Mouse (Mus musculus) urinary bladder, postnatal 25 days (tissue): ENCODE data around the gene Ephb1.

Experiments
- DNase-seq: peaks from one replicate; pipeline ENCODE4 v3.0.0; 2022; ENCODE audit warnings: low spot score

Ephb1 gene

DNA sequence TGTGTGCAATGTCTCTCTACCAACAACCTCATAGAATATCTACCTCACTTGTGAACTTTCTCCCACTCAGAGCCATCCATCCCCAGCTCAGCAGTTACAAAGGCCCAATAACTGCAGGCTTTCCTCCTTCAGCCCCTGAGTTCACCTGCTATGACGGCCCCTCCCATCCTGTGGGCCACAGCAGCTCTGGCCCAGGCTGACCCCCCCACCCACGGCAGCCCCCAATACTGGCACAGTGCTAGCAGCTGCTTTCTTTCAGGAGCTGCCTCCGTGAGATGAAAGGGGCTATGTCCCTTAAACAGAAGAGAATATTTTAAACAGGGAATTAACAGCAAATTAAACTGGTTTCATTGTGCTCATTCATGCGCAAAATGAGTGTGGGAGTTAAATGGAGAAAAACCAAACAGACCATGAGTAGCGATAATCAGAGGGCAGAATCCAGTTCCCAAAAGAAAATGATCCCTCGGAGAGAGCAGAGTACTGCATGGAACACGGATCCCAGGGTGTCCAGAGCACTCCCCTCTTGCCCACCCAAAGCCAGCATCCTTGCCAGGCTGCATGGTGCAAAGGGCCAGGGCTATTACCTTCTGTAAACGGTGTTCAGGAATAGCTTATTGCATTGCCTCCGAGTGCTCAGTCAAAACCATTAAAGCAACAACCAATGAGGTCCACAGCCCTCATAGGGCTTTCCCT lies 105.2 kb downstream of the Ephb1 start:
- no peak for DNase-seq

DNA sequence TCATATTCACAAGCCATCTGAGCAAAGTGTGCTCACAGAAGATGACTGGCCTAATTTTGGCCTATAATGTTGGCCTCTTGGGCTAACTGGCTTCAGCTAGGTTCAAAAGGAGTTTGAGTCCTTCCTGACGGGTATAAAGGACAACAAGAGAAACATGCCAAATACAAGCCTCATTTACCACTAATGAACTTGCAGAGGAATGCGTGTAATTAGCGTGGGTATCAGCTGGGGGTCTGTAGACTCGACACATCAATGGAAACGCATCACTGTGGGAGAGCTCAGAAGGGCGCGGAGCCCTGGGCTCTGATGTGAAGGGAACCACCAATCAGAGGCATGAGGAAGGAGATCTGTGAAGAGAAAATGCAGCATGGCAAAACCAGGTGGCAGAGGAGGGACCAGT lies 108.9 kb downstream of the Ephb1 start:
- no peak for DNase-seq

DNA sequence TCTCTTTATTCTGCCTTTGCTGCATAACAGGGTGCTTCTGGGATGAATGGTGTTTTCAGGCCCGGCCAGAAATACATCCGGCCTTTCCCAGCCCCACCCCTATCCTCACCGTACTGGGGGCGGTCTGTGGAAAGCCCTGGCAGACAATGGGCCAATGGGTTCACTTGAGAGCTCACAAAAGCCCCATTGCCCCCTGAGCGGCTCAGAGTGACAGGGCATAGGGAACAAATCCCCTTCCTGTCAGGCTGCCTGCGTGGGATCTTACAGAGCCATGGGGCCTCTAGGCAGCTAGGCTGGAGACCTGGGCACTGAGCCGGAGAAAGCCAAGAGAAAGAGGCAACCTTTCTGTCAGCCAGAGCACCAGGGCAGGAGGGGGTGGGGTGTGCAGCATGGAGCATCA lies 111.2 kb downstream of the Ephb1 start:
- no peak for DNase-seq

DNA sequence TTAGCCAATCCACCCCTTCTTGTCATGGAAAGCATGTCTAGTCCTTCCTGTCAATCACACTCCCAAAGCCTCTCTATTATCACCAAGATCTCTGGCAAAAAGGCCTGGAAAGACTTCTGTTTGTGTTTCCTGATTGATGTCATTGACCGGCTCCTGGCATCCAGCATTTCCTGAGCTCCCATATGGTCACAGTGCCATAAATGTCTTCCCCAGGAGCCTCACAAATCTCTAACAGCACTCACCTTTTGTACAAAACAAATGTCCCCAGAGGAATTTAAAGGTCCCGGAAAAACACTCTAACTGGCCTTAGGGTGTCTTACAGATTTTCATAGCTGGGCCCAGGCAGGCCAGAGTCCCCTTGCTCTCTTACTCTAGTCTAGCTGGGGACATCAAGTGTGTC lies 112.9 kb downstream of the Ephb1 start:
- no peak for DNase-seq

DNA sequence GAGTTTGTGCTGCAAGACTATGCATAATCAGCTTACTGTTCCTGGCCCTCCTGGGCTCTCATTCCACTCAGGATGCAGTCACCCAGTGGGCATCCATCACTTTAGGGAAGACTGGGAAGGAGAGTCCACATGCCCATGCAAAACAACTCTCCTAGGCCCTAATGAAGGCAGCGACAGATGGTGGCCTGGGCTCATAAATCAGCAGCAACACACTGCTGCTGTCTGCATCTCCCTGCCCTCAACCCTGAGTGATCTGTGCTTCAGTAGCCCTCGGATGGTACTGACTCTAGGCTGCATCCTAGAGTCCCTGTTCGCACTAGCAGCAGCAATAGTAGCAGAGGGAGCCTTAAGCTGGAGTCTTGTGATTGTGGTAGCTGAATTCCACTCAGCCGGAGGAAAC lies 114.3 kb downstream of the Ephb1 start:
- DNase-seq = no peak

DNA sequence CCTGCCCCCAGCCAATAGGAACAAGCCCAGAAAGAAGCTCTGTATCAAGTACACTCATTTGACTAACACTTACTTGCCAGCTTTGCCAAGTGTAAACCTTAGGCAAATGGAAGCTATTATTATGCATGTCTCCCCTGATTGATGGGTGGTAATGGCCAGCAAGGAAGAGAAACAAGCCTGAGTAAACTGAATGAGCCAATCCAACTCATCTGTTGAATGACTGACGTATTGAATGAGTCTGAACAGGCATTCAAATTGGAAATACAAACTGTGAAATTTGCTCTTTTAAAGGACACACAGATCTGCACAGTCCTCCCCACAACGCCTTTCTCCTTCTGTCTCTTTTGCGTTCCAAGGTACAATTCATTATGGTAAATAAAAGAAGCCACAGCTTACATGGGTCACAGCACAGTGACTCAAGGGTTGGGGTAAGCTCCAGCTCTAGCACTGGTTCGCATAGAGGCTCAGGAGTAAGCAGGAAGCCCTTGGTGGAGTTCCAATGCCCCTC lies 119.0 kb downstream of the Ephb1 start:
- no peak for DNase-seq

DNA sequence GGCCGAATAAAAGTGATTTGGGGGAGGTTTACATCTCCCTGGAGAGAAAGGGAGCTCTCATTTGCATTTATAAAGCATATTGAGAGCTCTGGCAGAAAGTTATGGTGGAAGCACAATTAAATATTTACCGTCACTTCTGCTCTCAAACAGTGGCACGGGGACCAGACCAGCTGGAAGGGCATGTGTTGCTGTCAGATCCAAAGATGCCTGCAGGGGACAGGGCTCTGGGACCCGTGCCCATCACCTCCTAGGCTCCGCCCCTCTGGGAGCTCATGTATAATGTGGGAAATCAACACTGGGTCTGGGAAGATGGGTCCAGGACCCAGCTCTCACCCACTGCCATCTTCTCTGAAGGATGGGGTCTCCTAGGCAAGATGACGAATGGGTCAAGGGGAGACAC lies 123.2 kb downstream of the Ephb1 start:
- no peak for DNase-seq

DNA sequence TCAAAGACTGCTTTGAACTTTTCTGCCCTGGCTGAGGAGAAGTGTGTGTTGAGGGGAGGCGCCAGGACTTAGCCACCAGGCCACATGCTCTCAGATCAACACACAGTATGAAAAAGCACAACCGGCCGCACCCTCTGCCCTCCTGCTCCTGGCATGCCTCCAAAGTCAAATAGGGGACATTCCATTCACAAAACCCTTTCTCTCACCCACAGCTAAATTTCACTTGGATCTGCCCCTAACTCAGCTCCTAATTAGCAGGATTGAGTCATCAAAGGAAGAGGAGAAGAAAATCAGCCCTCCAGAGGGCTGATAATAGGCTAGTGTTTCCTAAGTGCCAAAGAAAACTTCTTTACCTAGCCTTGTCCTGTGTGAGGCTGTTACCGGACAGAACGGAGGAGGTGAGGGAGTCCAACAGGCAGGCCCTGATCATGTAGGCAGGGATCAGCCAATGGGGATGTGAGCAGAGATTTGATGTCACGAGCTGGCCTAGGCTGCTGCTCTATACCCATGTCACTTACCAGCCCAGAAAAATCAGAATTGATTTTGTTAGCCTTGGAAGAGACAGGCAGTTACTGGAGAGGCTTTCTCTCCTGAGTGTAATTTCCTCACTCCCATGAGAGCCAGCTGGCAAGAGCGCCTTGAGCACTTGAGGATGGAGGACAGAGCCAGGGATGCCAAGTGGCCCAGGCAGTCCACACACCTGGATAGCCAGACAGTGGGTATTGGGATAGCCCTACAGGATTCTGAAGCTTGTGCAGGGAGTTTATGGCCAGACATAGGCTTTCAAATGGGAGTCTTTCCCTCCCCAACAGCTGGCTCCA lies 137.5 kb downstream of the Ephb1 start:
- DNase-seq = no peak

DNA sequence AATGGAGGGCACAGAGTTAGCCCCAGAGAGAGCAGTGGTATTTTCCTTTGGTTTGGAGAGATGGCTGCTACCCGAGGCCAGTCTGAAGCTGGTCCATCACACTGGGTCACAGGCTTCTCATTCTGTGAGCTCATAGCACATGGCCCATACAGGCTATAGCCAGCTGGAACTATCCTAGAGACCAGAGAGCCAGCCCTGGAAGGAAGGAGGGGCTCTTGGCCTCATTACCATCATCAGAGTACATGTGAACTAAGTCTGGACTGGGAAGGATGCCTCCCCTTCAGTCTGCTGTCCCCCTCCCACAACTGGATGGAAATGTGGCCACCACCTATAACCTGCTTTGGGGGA lies 142.5 kb downstream of the Ephb1 start:
- no peak for DNase-seq

DNA sequence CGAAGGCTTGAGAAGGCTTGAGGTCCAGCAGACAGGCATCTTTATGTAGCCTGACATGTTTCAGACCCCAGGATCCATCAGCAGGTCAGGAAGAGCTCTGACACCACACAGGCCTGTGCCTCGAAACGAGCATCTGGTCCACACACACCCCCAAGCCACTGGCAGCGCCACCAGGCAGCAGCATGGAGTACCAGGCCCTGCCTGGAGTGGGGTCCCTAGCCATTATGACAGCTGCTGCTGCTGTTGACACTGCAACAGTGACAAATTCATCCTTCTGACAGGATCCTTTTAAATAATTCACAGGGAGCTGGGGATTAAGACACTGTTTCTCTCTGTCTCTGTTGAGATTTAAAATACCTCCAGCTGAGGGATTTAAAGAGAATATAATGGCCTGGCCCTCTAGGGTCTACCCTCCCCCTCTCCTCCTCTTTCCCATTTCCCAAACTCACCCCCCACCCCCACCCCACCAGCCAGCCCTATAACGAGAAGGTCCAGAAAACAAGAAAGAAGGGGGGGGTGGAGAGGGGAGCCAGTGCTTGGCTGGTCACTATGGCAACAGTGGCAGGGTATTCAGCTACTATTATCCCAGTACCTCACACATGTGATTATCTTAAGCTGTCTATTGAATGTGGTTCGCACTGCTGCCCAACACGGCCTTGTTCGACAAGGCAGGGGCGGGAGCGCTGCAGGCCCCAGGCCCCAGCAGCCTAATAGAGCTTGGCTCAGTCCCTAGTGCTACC lies 143.0 kb downstream of the Ephb1 start:
- no peak for DNase-seq

DNA sequence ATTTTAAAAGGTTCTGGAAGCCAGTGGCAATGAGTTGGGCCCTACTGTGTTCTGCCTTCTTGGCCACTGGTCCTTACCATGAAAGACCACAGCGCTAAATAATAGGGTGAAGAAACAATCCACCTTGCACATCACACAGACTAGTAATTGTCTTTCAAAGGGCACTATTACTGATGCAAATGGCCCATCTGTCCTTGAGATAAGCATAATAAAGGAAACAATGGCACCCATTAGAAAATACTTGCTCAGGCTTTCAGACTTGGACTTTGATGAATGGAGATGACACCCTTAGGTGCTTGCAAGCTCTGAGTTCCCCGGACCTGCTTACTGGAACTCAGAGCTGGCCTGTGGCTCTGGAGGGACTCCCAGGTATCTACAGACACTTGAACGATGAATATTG lies 149.0 kb downstream of the Ephb1 start:
- no peak for DNase-seq

DNA sequence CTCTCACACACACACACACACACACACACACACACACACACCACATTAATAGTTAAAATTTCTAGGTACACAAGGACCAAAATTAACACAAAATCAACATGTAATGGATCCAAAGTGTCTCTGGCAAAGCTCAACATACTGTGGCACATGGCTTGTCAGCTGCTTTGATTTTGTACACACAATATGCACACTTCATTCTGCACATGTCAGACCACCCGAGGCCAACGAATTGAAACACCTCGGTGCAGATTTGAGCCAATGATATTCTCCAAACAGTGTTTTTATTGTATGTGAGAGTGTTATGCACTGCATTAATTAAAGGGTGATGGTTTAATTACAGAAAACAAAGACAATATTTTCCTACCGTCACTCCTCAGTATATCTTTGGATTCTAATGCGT lies 152.6 kb downstream of the Ephb1 start:
- no peak for DNase-seq

DNA sequence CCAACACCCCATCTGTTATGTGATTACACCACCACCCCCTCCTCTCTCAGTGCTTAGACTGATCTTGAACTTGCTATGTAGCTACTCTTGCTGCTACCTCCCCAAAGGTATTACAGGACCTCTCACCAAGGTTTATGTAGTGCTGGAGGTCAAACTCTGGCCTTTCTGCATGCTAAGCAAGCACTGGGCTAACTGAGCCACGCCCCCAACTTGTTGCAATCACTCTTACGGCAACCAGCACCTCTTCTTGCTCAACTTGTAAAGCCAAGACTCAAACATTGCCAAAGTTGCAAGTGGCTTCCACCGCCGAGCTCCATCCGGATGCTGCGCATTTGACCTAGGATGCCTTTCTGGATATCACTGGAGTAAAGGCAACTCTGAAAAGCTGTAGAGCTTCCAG lies 157.6 kb downstream of the Ephb1 start:
- DNase-seq = no peak

DNA sequence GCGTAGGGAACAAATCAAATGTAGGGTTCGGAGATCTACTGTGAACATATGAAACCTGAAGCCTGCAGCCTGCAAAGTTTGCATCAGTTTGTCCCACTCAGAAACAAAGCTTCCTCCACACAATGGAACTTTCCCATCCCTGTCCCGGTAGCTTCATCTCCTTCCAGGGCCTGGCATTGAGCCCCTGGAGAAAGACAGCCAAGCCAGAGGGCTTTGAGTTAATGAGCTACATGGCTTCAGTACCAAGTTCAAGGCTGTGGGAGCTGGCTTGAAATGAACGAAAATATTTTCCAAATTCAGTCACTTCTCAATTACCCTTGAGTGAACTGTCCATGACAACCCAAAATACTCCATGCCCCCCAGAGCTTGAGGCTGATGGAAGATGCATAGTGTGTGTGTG lies 160.4 kb downstream of the Ephb1 start:
- DNase-seq = no peak

DNA sequence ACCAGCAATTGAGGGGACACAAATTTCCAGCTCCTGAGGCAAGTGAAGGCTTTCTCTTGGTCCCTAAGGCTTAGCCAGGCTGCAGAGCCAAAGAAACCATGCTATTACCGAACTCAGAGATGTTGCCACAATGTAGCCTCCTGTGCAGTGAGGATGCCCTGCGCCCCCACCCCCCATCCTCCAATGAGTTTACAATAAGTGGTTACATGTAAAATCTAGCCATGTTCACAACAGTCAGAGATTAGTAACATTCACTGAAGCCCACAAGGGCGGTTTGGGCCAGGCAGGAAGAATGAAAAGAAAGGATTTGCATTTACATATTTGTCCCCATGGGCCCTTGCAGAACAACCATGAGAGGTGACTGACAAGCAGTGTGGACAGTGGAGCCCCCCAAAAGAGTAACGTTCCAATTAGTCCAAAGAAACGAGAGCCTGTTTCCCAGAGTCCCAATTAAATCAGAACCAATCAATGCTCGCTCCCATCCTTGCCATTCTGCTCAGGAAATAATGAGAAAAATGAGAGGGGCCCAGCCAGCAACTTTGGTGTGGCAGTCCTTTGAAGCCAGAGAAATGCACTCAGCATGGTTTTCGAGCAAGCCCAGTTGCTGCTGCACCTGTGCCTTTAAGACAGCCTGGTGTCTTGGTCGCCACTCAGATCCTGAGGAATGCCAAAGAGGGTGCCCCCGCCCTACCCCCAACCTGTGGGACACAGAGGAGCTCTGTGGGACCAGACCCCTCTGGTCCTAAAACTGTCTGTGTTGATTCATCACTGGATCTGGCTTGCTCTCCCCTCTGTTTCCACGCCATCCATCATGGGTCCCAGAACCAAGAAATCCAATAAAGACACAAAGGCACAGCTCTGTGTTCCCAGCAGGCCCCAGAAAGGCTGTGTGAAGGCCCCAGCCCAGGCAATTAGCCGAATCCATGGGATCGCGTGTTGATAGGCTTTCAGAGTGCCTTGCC lies 161.5 kb downstream of the Ephb1 start:
- DNase-seq = no peak

DNA sequence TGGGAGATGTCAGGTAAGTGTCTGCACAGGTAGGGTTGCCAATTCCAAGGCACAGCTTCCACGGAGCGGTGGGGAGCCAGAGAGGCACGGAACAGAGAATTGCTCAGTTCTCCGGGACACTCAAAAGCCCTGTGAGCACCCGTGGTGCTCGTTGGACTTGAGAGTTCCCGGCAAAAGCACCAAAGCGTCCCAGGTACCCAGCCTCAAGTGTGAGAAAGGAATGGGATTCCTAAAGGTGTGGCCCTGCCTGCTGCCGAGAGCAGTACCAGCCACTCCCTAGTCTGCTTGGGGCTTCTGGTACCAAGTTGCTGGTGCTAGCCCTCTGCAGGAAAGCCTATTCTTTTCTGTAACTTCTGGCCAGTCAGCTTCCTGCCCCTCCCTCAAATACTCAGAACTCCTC lies 164.4 kb downstream of the Ephb1 start:
- no peak for DNase-seq

DNA sequence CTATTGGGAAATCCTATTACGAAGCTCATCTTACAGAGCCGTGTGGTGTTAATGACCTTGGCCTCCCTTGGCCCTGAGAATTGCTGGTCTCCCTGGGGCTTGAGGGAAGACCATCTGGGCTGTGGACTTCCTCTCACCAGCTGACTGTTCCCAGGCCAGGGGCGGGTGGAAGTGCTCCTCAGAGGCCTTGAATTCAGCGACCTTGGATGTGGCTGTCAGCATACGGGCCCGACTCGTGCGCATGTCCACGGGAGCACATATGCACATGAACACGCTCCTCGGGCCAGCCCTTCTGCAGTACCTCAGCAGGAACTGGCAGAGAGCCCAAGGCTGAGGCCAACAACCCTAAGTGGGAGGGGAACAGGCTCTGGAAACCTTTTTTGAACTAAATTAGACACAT lies 165.1 kb downstream of the Ephb1 start:
- peak; percentile 3 for DNase-seq

DNA sequence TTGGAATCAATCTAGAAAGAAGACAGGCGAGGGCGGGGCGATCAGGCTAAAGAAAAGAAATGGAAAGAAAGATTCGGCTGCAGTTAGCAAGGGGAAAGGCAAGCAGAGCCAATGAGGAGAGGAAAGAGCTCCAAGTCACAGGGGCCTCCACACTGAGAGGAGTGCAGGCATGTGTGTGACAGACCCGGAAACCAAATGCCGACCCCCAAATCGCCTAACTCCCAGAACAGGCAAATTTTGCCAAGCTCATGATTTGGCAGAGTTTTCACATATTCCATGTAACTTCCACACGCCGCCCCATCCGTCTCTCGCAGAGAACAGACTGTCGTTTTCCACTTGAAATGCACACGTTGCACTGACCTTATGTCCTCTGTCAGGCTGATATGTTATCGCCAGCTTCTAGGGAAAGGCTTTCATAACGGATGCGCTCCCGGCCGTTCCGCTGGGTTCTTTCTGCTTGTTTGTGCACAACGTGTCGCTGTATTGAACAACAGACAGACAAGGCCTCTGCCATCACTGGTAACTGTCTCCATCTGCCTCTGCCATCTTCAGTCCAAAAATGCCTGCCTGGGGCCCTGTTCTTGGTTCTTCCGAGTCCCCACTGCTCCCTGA lies 170.7 kb downstream of the Ephb1 start:
- no peak for DNase-seq

DNA sequence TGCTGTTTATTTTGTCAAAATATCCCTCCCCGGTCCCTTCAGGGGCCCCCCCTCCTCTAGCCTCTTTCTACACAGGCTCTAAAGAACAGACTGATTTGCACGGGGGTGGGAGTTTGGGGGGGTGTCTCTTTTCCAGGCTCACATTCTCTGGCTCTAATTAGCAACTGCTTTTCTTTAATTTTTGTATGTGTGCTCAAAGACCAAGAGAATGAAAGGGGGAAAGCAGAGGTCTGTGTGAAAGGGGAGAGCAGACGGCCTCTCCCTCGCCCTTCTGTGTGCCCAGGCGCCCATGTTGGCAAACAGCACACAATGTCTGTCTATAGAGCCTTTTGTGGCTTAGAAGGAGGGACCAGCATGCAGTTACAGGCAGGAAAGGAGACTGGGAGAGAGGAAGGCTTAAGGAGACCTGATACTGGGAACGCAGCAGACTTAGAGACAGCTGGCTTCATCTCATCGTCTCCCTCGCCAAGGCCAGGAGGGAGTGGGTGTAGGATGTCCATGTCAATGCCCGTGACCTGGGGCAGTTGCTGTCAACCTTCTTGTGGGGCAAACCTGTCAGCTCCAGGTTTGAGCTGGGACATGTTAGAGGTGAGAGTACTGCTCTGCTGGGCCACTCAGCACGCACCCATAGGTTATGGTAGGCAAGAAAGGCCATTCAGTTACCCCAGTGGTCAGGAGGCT lies 172.5 kb downstream of the Ephb1 start:
- DNase-seq = no peak

DNA sequence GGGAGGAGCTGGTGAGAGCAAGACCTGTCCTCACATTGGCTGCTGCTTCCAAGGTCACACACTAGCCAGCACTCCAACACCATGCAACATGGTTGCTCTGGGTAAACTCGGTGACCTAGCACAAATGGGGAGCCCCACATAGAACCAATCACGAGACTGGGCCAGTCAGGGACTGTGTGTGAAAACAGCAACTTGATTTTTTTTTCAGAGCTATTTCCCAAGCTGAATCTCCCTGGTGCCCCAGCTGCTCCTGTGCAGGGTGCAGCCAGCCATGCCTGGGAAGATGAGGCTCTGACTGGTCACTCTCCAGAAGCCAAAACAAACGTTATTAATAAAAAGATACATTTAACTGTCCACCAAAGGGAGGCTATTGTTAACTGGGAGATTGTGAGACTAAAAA lies 173.2 kb downstream of the Ephb1 start:
- DNase-seq = no peak

DNA sequence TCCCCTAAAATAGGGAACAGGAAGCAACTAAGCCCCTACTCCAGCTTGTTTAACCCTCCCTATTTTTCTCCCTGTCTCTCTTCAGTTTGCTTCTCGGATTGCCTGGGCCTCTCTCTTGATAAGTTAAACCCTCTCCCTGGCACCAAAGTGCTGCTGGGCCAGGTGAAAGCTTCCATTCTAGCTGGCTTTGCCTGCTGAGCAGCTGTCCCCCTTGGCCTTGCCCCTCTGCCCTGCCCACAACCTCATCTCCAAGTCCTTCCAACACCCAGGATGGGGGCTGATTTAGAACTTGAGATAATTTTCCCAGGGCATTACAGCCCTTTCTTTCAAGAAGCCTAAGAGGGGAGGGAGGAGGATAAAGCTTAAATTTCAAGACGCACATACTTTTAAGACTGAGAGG lies 174.0 kb downstream of the Ephb1 start:
- no peak for DNase-seq
